Mouse (Mus musculus): Measurements from ENCODE around the gene Rnf20. TPM values are rescaled to one million over a fixed set of nuclear protein-coding genes. Genes with fewer than 3 reads are reported as not detected.
A peak's percentile ranks its signal among the peaks of the same experiment; 100 is the strongest.
"Not testable (repeated sequence)": the region's sequence is repeated elsewhere in the genome, so short reads cannot be mapped to it uniquely, and the experiment has no call there.

The Rnf20 gene
- polyA plus RNA-seq, 1 experiment from 2014 or later = 15.6 TPM

- H3K4me2 ChIP-seq (replicated peaks; ENCODE audit: low read depth) = peak within 1 kb of the TSS; percentile 96
- H3K36me3 ChIP-seq (ENCODE audit: control insufficient read depth, insufficient read depth) = no peaks in the 10 kb centered on the region
- TF ChIP-seq CTCF (IDR thresholded peaks at IDR 0.05; ENCODE audit: low read depth) = peak; percentile 43
- no peaks in the 10 kb centered on the region for H3K27me3 ChIP-seq (replicated peaks; ENCODE audit: control insufficient read depth, insufficient read depth, low read length)
- peak within 1 kb of the TSS; percentile 90 for H3K27ac ChIP-seq (ENCODE audit: low read depth, low read length)
- WGBS = 1% methylated on average over 76 of the region's 77 CpGs
- no peaks in the 10 kb centered on the region for H3K4me1 ChIP-seq (replicated peaks; ENCODE audit: control insufficient read depth, insufficient read depth, low read length)
- peak within 1 kb of the TSS; percentile 81 for H3K4me3 ChIP-seq (ENCODE audit: low read depth, low read length)
- peak; percentile 85 for ATAC-seq
- H3K9me3 ChIP-seq (ENCODE audit: control insufficient read depth) = no peaks in the 10 kb centered on the region
- peak within 1 kb of the TSS; percentile 84 for H3K9ac ChIP-seq (ENCODE audit: low read depth, low read length)
These were observed 34.4 kb upstream of the Rnf20 start, which contains the start of gene Tmem246 for GRCm38 (mm10) chr4:49597183-49598100. TSS of gene Tmem246 (minus strand) at chr4:49597876.

GRCm38 (mm10) chr4:49603161-49603560 is 28.6 kb upstream of the Rnf20 start:
- Histone ChIP-seq H3K27me3 (replicated peaks; ENCODE audit: control insufficient read depth, insufficient read depth, low read length) (no peaks in the 10 kb centered on the region), H3K27ac (ENCODE audit: low read depth, low read length) (no peak overlapping the region), H3K36me3 (ENCODE audit: control insufficient read depth, insufficient read depth) (no peaks in the 10 kb centered on the region), H3K9me3 (ENCODE audit: control insufficient read depth) (no peaks in the 10 kb centered on the region), H3K4me1 (replicated peaks; ENCODE audit: control insufficient read depth, insufficient read depth, low read length) (no peaks in the 10 kb centered on the region), H3K9ac (ENCODE audit: low read depth, low read length) (no peak overlapping the region), H3K4me3 (ENCODE audit: low read depth, low read length) (no peak overlapping the region), H3K4me2 (replicated peaks; ENCODE audit: low read depth) (no peak overlapping the region)
- ATAC-seq = no peak
- WGBS = 84% methylated on average over 2 of the region's 2 CpGs
- no peak for TF ChIP-seq CTCF (IDR thresholded peaks at IDR 0.05; ENCODE audit: low read depth)

- Histone ChIP-seq H3K36me3 (ENCODE audit: control insufficient read depth, insufficient read depth) (no peaks in the 10 kb centered on the region), H3K9ac (ENCODE audit: low read depth, low read length) (no peak overlapping the region), H3K9me3 (ENCODE audit: control insufficient read depth) (no peaks in the 10 kb centered on the region), H3K4me2 (replicated peaks; ENCODE audit: low read depth) (no peak overlapping the region), H3K27me3 (replicated peaks; ENCODE audit: control insufficient read depth, insufficient read depth, low read length) (no peaks in the 10 kb centered on the region), H3K27ac (ENCODE audit: low read depth, low read length) (no peak overlapping the region), H3K4me1 (replicated peaks; ENCODE audit: control insufficient read depth, insufficient read depth, low read length) (no peaks in the 10 kb centered on the region), H3K4me3 (ENCODE audit: low read depth, low read length) (no peak overlapping the region)
- TF ChIP-seq CTCF (IDR thresholded peaks at IDR 0.05; ENCODE audit: low read depth) = peak; percentile 13; the same call in 1 of the 2 replicates
- 32% methylated on average over 1 of the region's 1 CpGs for WGBS
- no peak for ATAC-seq
These were observed 27.7 kb upstream of the Rnf20 start for GRCm38 (mm10) chr4:49604016-49604546.

GRCm38 (mm10) chr4:49604616-49605015 is 27.2 kb upstream of the Rnf20 start:
- Histone ChIP-seq H3K4me2 (replicated peaks; ENCODE audit: low read depth) (no peak overlapping the region), H3K9me3 (ENCODE audit: control insufficient read depth) (no peaks in the 10 kb centered on the region), H3K4me1 (replicated peaks; ENCODE audit: control insufficient read depth, insufficient read depth, low read length) (no peaks in the 10 kb centered on the region), H3K27me3 (replicated peaks; ENCODE audit: control insufficient read depth, insufficient read depth, low read length) (no peaks in the 10 kb centered on the region), H3K9ac (ENCODE audit: low read depth, low read length) (no peak overlapping the region), H3K4me3 (ENCODE audit: low read depth, low read length) (no peak overlapping the region), H3K27ac (ENCODE audit: low read depth, low read length) (no peak overlapping the region), H3K36me3 (ENCODE audit: control insufficient read depth, insufficient read depth) (no peaks in the 10 kb centered on the region)
- TF ChIP-seq CTCF (IDR thresholded peaks at IDR 0.05; ENCODE audit: low read depth) = no peak
- WGBS = 89% methylated on average over 5 of the region's 5 CpGs
- no peak for ATAC-seq

GRCm38 (mm10) chr4:49605459-49605858 is 26.3 kb upstream of the Rnf20 start:
- 92% methylated on average over 1 of the region's 1 CpGs for WGBS
- Histone ChIP-seq H3K36me3 (ENCODE audit: control insufficient read depth, insufficient read depth) (no peaks in the 10 kb centered on the region), H3K27ac (ENCODE audit: low read depth, low read length) (no peak overlapping the region), H3K4me2 (replicated peaks; ENCODE audit: low read depth) (no peak overlapping the region), H3K4me3 (ENCODE audit: low read depth, low read length) (no peak overlapping the region), H3K9me3 (ENCODE audit: control insufficient read depth) (no peaks in the 10 kb centered on the region), H3K4me1 (replicated peaks; ENCODE audit: control insufficient read depth, insufficient read depth, low read length) (no peaks in the 10 kb centered on the region), H3K27me3 (replicated peaks; ENCODE audit: control insufficient read depth, insufficient read depth, low read length) (no peaks in the 10 kb centered on the region), H3K9ac (ENCODE audit: low read depth, low read length) (no peak overlapping the region)
- ATAC-seq = no peak
- TF ChIP-seq CTCF (IDR thresholded peaks at IDR 0.05; ENCODE audit: low read depth) = no peak

- H3K27ac ChIP-seq (ENCODE audit: low read depth, low read length) = no peak overlapping the region
- no peak overlapping the region for H3K9ac ChIP-seq (ENCODE audit: low read depth, low read length)
- H3K4me1 ChIP-seq (replicated peaks; ENCODE audit: control insufficient read depth, insufficient read depth, low read length) = no peaks in the 10 kb centered on the region
- H3K27me3 ChIP-seq (replicated peaks; ENCODE audit: control insufficient read depth, insufficient read depth, low read length) = no peaks in the 10 kb centered on the region
- WGBS = 86% methylated on average over 10 of the region's 10 CpGs
- no peaks in the 10 kb centered on the region for H3K9me3 ChIP-seq (ENCODE audit: control insufficient read depth)
- no peak for ATAC-seq
- H3K36me3 ChIP-seq (ENCODE audit: control insufficient read depth, insufficient read depth) = no peaks in the 10 kb centered on the region
- no peak overlapping the region for H3K4me3 ChIP-seq (ENCODE audit: low read depth, low read length)
- H3K4me2 ChIP-seq (replicated peaks; ENCODE audit: low read depth) = no peak overlapping the region
- TF ChIP-seq CTCF (IDR thresholded peaks at IDR 0.05; ENCODE audit: low read depth) = no peak
These were observed 14.9 kb upstream of the Rnf20 start for GRCm38 (mm10) chr4:49616924-49617323.

- not testable (repeated sequence) for H3K36me3 ChIP-seq (ENCODE audit: control insufficient read depth, insufficient read depth); H3K27me3 ChIP-seq (replicated peaks; ENCODE audit: control insufficient read depth, insufficient read depth, low read length); H3K4me3 ChIP-seq (ENCODE audit: low read depth, low read length); H3K9ac ChIP-seq (ENCODE audit: low read depth, low read length); H3K4me1 ChIP-seq (replicated peaks; ENCODE audit: control insufficient read depth, insufficient read depth, low read length); H3K27ac ChIP-seq (ENCODE audit: low read depth, low read length); ATAC-seq; H3K9me3 ChIP-seq (ENCODE audit: control insufficient read depth); H3K4me2 ChIP-seq (replicated peaks; ENCODE audit: low read depth)
- WGBS = 83% methylated on average over 7 of the region's 7 CpGs
These were observed 11.9 kb upstream of the Rnf20 start for GRCm38 (mm10) chr4:49619861-49620260.
